Mouse (Mus musculus): ENCODE data around the gene Vps9d1. TPM values are rescaled to one million over a fixed set of nuclear protein-coding genes. Genes with fewer than 3 reads are reported as not detected.

Gene Vps9d1
- polyA plus RNA-seq, 1 experiment from 2014 or later = 32.9 TPM

DNA sequence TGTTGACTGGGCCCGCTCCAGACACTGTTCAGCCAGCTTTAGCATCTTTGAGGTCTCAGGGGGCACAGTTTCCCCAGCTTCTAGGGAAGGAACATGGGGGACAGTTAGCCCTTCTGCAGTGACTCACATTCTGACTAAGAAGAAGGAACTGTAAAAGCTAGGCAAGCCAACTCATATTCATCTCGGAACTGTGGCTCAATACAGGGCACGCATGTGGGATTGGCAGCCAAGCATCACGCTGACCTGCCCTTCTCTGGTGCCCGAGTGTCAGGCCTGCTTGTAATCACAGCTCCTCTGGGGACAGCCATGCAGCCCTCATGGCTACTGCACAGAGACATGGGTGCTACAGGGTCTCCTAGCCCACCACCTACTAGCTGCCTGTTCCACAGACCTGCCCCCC is 3.2 kb downstream of the Vps9d1 start:
- Histone ChIP-seq H3K4me3 (no peak overlapping the region), H3K4me1 (peaks cover 23% of the 10 kb centered on the region), H3K36me3 (ENCODE audit: poor library complexity, severe bottlenecking) (peaks cover 60% of the 10 kb centered on the region), H3K27me3 (no peaks in the 10 kb centered on the region), H3K9me3 (replicated peaks) (no peaks in the 10 kb centered on the region), H3K27ac (no peak overlapping the region), H3K4me2 (no peak overlapping the region), H3K9ac (no peak overlapping the region)
- WGBS = 94% methylated on average over 5 of the region's 5 CpGs
- no peak for ATAC-seq

GRCm38 (mm10) chr8:123248596-123248995 is 5.6 kb downstream of the Vps9d1 start:
- no peak overlapping the region for H3K9ac ChIP-seq
- no peaks in the 10 kb centered on the region for H3K9me3 ChIP-seq (replicated peaks)
- H3K36me3 ChIP-seq (ENCODE audit: poor library complexity, severe bottlenecking) = peaks cover 84% of the 10 kb centered on the region
- no peak for ATAC-seq
- H3K27ac ChIP-seq = no peak overlapping the region
- no peak overlapping the region for H3K4me2 ChIP-seq
- H3K4me1 ChIP-seq = peaks cover 10% of the 10 kb centered on the region
- H3K4me3 ChIP-seq = no peak overlapping the region
- no peaks in the 10 kb centered on the region for H3K27me3 ChIP-seq
- 94% methylated on average over 8 of the region's 8 CpGs for WGBS

GRCm38 (mm10) chr8:123247748-123248147 is 6.4 kb downstream of the Vps9d1 start:
- Histone ChIP-seq H3K4me3 (no peak overlapping the region), H3K27ac (no peak overlapping the region), H3K9ac (no peak overlapping the region), H3K36me3 (ENCODE audit: poor library complexity, severe bottlenecking) (peaks cover 92% of the 10 kb centered on the region), H3K4me1 (peaks cover 3% of the 10 kb centered on the region), H3K27me3 (no peaks in the 10 kb centered on the region), H3K4me2 (no peak overlapping the region), H3K9me3 (replicated peaks) (no peaks in the 10 kb centered on the region)
- no peak for ATAC-seq
- WGBS = 96% methylated on average over 6 of the region's 6 CpGs

DNA sequence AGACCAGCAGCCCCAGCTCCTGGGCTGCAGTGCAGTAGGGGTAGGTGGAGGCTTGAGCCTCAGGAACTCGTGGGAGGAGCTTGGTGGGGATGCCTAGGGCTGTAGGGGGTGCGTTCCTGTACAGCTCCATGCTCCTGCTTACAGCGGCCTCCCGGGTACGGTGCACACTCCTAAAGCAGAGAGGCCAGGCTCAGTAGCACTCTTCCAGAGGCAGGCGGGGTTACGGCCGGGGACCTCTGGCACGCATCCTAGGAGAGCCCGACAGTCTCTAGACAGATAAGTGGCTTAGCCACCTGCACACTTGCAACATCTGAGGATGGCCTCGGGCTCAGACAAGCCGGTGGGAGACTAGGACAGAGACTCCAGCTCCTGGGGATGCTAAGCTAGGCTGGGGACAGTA is 8.6 kb downstream of the Vps9d1 start:
- Histone ChIP-seq H3K27ac (no peak overlapping the region), H3K9me3 (replicated peaks) (no peaks in the 10 kb centered on the region), H3K36me3 (ENCODE audit: poor library complexity, severe bottlenecking) (peaks cover 92% of the 10 kb centered on the region), H3K4me3 (no peak overlapping the region), H3K9ac (no peak overlapping the region), H3K4me1 (no peaks in the 10 kb centered on the region), H3K27me3 (no peaks in the 10 kb centered on the region), H3K4me2 (no peak overlapping the region)
- ATAC-seq = no peak
- whole genome bisulfite sequencing = 94% methylated on average over 12 of the region's 12 CpGs

DNA sequence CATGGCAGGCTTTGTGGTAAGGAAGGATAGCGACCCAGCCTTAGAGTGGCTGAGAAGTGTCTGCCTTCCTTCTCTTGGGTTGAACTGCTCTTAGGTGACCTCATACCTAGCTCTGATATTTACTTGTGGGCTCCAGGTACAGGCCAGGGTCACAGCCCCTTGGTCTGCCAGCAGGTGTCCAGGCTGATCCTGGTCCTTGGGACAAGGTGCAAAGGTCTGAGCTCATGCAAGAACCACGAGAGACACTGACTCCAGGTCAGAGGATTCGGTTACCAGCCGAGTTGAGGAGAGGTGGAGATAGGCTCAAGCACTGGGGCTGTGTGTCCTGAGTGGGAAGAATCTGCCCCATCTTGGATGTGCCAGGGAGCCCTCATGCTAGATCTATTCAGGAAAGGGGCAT is 9.8 kb downstream of the Vps9d1 start:
- no peak for ATAC-seq
- 90% methylated on average over 4 of the region's 4 CpGs for WGBS
- H3K27ac ChIP-seq = no peak overlapping the region
- no peaks in the 10 kb centered on the region for H3K4me1 ChIP-seq
- H3K9ac ChIP-seq = no peak overlapping the region
- peaks cover 81% of the 10 kb centered on the region for H3K36me3 ChIP-seq (ENCODE audit: poor library complexity, severe bottlenecking)
- H3K4me3 ChIP-seq = no peak overlapping the region
- no peaks in the 10 kb centered on the region for H3K27me3 ChIP-seq
- no peak overlapping the region for H3K4me2 ChIP-seq
- no peaks in the 10 kb centered on the region for H3K9me3 ChIP-seq (replicated peaks)

DNA sequence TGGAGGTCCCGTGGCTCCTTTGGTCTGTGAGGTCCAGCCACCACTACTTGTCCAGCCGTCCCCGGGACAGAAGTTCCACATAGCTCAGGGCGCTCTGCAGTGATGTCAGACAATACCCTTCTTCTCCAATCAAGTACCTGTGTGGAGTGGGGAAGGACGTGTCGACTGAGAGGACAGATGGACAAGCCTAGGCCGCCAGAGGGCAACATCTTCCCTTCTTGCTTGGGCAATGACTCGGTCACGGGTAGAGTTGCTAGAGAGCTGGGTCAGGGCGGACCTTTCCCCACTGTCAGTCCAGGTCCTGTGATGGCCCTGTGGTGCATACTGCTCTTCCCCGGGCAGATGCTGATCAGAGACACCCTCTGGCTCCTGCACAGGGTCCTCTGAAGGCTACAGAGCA is 11.1 kb downstream of the Vps9d1 start:
- no peaks in the 10 kb centered on the region for H3K9me3 ChIP-seq (replicated peaks)
- no peaks in the 10 kb centered on the region for H3K4me1 ChIP-seq
- H3K27ac ChIP-seq = no peak overlapping the region
- ATAC-seq = no peak
- H3K4me3 ChIP-seq = no peak overlapping the region
- no peak overlapping the region for H3K4me2 ChIP-seq
- H3K36me3 ChIP-seq (ENCODE audit: poor library complexity, severe bottlenecking) = peaks cover 68% of the 10 kb centered on the region
- H3K27me3 ChIP-seq = no peaks in the 10 kb centered on the region
- no peak overlapping the region for H3K9ac ChIP-seq
- 61% methylated on average over 11 of the region's 11 CpGs for WGBS

DNA sequence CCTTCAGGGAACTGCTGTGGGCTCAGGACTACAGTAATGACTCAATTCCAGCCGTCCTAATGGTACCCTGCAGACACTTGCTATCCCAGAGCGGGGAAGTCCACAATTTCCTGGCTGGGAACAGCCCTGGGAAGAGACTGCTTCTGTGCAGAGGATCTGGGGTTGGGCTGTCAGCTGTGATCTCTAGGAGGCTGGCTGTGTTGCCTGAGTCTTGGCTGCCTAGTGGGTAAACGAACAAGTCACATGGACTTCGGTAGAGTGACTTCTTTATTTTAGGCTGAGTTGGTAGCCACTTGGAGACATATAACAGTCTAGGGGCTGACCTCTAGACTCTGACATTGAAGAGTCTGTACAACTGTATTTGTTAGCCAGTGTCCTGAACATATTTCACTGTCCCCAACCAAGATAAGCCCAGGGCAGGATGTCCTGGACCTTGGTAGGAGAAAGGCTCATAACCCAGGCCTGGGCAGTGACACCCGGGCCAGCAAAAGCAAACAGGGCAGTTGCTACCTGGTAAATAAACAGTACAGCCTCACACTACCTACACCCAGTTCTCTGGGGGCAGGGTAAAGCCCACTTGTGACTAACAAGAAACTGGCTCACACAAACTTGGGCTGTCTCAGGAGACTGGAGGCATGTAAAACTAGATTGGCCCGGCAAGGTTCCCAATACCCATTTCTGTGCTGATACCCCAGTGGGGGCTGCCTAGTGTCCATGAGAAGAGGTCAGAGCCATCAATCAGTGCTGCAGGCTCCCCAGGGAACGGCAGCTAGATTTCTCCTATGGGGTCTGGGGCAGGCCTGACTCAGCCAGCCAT is 11.8 kb downstream of the Vps9d1 start:
- ATAC-seq = no peak
- H3K9ac ChIP-seq = no peak overlapping the region
- no peak overlapping the region for H3K27ac ChIP-seq
- H3K27me3 ChIP-seq = 0 out of 2 replicates have a peak, but pooled peaks cover under 1% of the 10 kb centered on the region
- WGBS = 88% methylated on average over 7 of the region's 7 CpGs
- no peaks in the 10 kb centered on the region for H3K9me3 ChIP-seq (replicated peaks)
- H3K4me1 ChIP-seq = no peaks in the 10 kb centered on the region
- H3K4me2 ChIP-seq = no peak overlapping the region
- H3K4me3 ChIP-seq = no peak overlapping the region
- H3K36me3 ChIP-seq (ENCODE audit: poor library complexity, severe bottlenecking) = peaks cover 60% of the 10 kb centered on the region

- 89% methylated on average over 10 of the region's 10 CpGs for WGBS
- Histone ChIP-seq H3K4me1 (peaks cover 18% of the 10 kb centered on the region), H3K36me3 (ENCODE audit: poor library complexity, severe bottlenecking) (peaks cover 31% of the 10 kb centered on the region), H3K4me2 (no peak overlapping the region), H3K27ac (no peak overlapping the region), H3K4me3 (no peak overlapping the region), H3K9ac (no peak overlapping the region), H3K9me3 (replicated peaks) (no peaks in the 10 kb centered on the region), H3K27me3 (peaks cover 29% of the 10 kb centered on the region)
- no peak for ATAC-seq
Measured at GRCm38 (mm10) chr8:123239398-123239797, 14.8 kb downstream of the Vps9d1 start.

DNA sequence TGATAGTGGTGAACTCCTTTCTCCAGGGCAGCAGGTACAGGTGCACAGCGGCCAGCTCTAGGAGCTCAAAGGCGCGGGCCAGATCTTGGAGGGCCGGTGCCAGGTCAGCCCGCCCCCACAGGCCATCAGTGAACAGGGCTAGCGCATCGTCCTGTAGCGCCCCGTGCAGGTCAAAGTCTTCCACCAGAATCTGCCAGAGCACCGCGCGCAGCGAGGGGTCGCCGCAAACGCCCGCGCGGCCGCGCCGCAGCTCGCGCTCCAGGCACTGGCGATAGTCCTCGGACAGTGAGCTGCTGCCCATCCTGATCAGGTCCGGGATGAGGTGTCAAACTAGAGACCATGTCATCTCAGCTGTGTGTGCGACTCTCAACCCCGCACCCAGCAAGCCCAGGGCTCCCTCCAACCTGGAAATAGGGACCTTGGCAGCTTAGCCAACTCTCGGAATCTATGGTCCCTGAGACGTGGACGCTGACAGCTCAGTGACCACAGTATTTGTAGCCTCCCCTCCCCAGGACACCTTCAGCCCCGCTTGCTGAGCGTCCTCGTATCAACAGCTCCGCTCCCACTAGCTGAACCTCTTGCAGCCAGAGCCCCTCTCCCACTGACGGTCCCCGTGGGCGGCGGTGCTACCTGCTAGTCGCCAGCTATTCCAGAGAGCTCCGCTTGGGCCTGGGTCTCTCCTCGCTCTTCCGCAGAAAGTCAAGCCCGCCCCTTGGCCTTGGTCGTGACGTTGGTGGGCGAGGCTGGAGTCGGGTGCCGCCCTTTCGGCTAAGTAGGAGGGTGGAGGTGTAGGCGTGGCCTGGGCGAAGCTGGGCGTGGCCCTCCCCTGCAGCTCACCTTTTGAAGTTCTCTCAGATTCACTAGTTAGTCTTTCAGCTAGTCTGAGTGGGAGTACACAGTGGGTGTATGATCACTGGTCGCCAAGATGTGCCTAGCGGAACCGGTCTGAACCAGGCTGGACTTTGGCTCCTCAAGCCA is 18.3 kb downstream of the Vps9d1 start, which contains the start of gene Spata2l:
Gene Spata2l (minus strand): TSS at position 714 of the 978 bp plus-strand sequence.
- ATAC-seq = peak; percentile 62
- Histone ChIP-seq H3K9ac (peak within 1 kb of the TSS; percentile 66), H3K4me2 (peak within 1 kb of the TSS; percentile 74), H3K27ac (no peak within 1 kb of the TSS), H3K4me3 (peak within 1 kb of the TSS; percentile 43), H3K9me3 (replicated peaks) (no peaks in the 10 kb centered on the region), H3K27me3 (peaks cover 44% of the 10 kb centered on the region), H3K36me3 (ENCODE audit: poor library complexity, severe bottlenecking) (no peaks in the 10 kb centered on the region), H3K4me1 (peaks cover 18% of the 10 kb centered on the region)
- WGBS = 1% methylated on average over 57 of the region's 57 CpGs

DNA sequence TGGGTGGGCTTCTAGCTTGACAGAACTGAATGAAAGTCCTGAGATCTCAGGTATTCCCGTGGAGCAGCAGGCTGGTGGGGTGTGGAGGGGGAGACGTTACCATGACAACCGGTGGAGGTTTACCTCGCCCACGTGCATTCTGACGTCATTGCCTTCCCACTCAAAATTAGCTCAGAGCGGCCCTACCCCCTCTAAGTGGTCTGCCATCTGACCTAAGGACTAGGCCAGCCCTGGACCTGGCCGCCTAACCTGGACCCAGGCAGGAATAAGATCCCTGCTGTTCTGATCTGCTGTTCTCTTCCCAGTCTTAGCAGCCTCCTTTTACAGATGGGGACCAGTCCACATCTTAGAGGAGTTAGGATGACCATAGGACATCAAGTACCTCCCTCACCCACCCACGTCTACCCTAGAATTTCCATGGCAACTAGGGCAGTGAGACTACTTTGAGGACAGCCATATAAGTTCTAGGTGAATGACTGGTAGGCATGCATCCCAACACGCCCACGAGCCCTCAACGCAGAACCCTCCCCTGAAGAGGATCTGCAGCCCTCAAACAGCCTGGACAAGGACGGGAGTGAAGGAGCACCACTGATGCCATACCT is 19.1 kb downstream of the Vps9d1 start:
- Histone ChIP-seq H3K4me3 (peak overlapping the region; percentile 43), H3K27ac (no peak overlapping the region), H3K4me2 (peak overlapping the region; percentile 74), H3K27me3 (peaks cover 44% of the 10 kb centered on the region), H3K9me3 (replicated peaks) (no peaks in the 10 kb centered on the region), H3K9ac (peak overlapping the region; percentile 66; the same call in 1 of the 2 replicates), H3K36me3 (ENCODE audit: poor library complexity, severe bottlenecking) (peaks cover 4% of the 10 kb centered on the region; the same call in 1 of the 2 replicates), H3K4me1 (peaks cover 18% of the 10 kb centered on the region)
- WGBS = 25% methylated on average over 13 of the region's 13 CpGs
- peak; percentile 41; the same call in 1 of the 2 replicates for ATAC-seq

DNA sequence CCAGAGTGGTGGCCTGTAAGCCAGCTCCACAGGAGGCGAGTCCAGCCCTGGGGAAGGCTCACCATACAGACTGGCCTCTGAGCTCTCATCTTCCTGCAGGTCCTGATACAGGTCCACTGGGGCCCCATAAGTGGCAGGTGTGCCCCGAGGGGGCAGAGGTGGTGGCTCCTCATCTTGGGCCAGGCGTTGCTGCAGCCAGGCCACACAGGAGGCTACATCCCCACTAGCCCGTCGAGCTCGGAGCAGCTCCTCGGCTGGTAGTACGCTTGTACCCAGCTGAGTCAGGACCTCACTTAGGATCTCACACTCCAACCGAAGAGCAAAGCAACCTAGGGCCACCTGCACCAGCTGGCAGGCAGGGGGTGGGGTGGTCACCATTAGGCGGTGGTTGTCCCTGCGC is 20.4 kb downstream of the Vps9d1 start:
- Histone ChIP-seq H3K36me3 (ENCODE audit: poor library complexity, severe bottlenecking) (peaks cover 14% of the 10 kb centered on the region), H3K4me3 (no peak overlapping the region), H3K9ac (no peak overlapping the region), H3K27me3 (peaks cover 44% of the 10 kb centered on the region), H3K27ac (no peak overlapping the region), H3K9me3 (replicated peaks) (no peaks in the 10 kb centered on the region), H3K4me1 (peaks cover 18% of the 10 kb centered on the region), H3K4me2 (no peak overlapping the region)
- 79% methylated on average over 11 of the region's 11 CpGs for WGBS
- ATAC-seq = no peak

Data from forebrain, embryonic 13.5 days (tissue).